Mouse (Mus musculus): ENCODE measurements at regions not wholly inside any gene's neighbourhood (a gene's known extent, or its start where the extent isn't known, plus 50 kb on each side); places are given as distances from the start of the nearest gene placed in this dataset.

DNA sequence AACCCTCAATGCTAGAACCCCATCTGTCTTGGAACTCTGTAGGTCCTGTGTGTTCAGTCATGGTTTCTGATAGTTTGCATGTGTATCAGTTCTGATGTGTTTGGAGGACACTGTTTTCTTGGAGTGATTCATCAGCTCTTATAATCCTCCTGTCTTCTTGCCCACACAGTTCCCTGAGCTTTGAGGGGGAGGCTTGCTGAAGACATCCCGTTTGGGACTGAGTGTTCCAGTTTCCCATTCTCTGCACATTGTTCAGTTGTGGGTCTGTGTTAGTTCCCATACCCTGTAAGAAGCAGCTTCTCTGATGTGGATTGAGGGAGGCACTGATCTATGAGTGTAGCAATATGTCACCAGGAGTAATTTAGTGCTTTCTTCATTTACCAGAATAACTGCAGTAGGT lies 275.2 kb downstream of the Bcl11a start:
- no peak overlapping the region for H3K9ac ChIP-seq (replicated peaks; ENCODE audit: low read length, poor library complexity, severe bottlenecking)
- H3K9me3 ChIP-seq (ENCODE audit: low read length), result no peaks in the 10 kb centered on the region
- H3K4me3 ChIP-seq (ENCODE audit: low read depth, low read length), result no peak overlapping the region
- 71% methylated on average over 1 of the region's 1 CpGs for WGBS
- no peak overlapping the region for H3K27ac ChIP-seq (ENCODE audit: low read depth, low read length)
- no peak overlapping the region for H3K4me2 ChIP-seq (ENCODE audit: low read depth, low read length, poor library complexity, severe bottlenecking)
- DNase-seq (ENCODE audit: low spot score) (no peak), ATAC-seq (ENCODE audit: low FRiP score) (no peak)
- no peaks in the 10 kb centered on the region for H3K27me3 ChIP-seq (ENCODE audit: insufficient read depth, low read length)
- peaks cover 4% of the 10 kb centered on the region; the same call in 1 of the 2 replicates for H3K4me1 ChIP-seq (ENCODE audit: insufficient read depth, low read length)
- TF ChIP-seq CTCF (IDR thresholded peaks at IDR 0.05), result no peak
- H3K36me3 ChIP-seq (ENCODE audit: insufficient read depth, low read length), result no peaks in the 10 kb centered on the region

DNA sequence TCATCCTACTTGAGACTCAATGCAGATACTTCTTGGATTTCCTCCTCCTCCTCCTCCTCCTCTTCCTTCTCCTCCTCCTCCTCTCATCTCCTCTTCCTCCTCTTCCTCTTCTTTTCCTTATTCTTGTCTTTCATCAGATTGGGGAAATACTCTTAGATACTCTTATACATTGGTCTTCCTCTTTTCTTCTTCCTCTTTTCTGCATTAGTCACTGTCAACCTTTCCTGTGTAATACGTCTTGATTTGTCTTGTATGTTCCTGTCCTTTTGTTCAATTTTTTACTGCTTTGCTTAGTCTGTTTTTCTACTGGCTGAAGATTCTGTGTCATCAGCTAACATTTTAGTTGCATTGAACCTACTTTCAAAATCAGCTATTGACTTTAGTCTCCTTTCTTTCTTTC lies 279.5 kb downstream of the Bcl11a start:
- Histone ChIP-seq H3K36me3 (ENCODE audit: insufficient read depth, low read length) (no peaks in the 10 kb centered on the region), H3K4me2 (ENCODE audit: low read depth, low read length, poor library complexity, severe bottlenecking) (no peak overlapping the region), H3K9me3 (ENCODE audit: low read length) (no peaks in the 10 kb centered on the region), H3K4me3 (ENCODE audit: low read depth, low read length) (no peak overlapping the region), H3K9ac (replicated peaks; ENCODE audit: low read length, poor library complexity, severe bottlenecking) (no peak overlapping the region), H3K27ac (ENCODE audit: low read depth, low read length) (no peak overlapping the region), H3K4me1 (ENCODE audit: insufficient read depth, low read length) (no peaks in the 10 kb centered on the region), H3K27me3 (ENCODE audit: insufficient read depth, low read length) (no peaks in the 10 kb centered on the region)
- no peak for DNase-seq (ENCODE audit: low spot score)
- 74% methylated on average over 1 of the region's 1 CpGs for WGBS
- no peak for ATAC-seq (ENCODE audit: low FRiP score)
- no peak for TF ChIP-seq CTCF (IDR thresholded peaks at IDR 0.05)

DNA sequence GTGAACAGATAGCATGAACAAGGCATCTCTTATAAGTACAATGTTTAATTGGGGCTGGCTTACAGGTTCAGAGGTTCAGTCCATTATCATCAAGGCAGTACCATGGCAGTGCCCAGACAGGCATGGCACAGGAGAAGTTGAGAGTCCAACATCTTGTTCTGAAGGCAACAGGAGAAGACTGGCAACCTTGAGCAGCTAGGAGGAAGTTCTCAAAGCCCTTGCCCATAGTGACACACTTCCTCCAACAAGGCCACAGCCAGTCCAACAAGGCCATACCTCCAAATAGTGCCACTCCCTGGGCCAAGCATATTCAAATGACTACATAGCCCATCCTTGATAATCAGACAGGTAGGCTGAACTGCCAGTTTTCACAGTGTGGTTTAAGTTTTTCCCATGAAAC lies 281.2 kb downstream of the Bcl11a start:
- no peaks in the 10 kb centered on the region for H3K9me3 ChIP-seq (ENCODE audit: low read length)
- H3K36me3 ChIP-seq (ENCODE audit: insufficient read depth, low read length), result no peaks in the 10 kb centered on the region
- TF ChIP-seq CTCF (IDR thresholded peaks at IDR 0.05), result no peak
- H3K9ac ChIP-seq (replicated peaks; ENCODE audit: low read length, poor library complexity, severe bottlenecking), result no peak overlapping the region
- no peak overlapping the region for H3K27ac ChIP-seq (ENCODE audit: low read depth, low read length)
- H3K4me3 ChIP-seq (ENCODE audit: low read depth, low read length), result no peak overlapping the region
- H3K4me1 ChIP-seq (ENCODE audit: insufficient read depth, low read length), result no peaks in the 10 kb centered on the region; the same call in 1 of the 2 replicates
- no peak for ATAC-seq (ENCODE audit: low FRiP score)
- H3K27me3 ChIP-seq (ENCODE audit: insufficient read depth, low read length), result no peaks in the 10 kb centered on the region
- no peak for DNase-seq (ENCODE audit: low spot score)
- H3K4me2 ChIP-seq (ENCODE audit: low read depth, low read length, poor library complexity, severe bottlenecking), result no peak overlapping the region

DNA sequence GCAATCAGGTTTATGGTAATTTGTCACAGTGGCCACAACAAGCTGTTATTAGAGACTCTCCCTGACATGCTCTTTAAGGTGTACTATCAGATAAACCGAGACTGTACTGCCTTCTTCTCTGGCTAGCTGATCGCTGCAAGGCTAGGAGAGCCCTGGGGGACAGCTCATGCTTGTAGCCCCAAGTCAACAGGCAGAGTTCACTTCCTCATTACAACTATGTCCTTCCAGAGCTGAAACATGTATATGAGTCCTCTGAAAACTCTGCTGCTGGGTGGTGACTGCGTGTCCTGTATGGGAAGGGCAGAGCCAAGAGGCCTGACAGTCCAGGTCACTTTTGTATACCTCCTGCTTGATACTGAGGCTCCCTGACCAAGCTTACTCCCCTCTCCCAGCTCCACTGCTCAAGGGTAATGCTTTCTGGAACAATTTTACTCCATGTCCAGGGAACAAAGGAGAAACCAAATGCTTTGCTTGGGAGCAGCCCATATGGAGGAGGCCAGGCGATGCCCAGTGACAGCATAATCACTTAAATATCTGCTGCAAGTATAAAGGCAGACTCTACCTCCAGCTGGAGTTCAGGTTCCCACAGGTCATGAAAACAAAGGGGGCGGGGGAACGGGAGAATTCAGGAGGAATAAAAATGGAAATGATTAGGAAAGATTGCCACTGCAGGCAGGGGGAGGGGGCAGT lies 284.3 kb downstream of the Bcl11a start:
- no peaks in the 10 kb centered on the region for H3K9me3 ChIP-seq (ENCODE audit: low read length)
- H3K4me2 ChIP-seq (ENCODE audit: low read depth, low read length, poor library complexity, severe bottlenecking), result no peak overlapping the region
- no peak for ATAC-seq (ENCODE audit: low FRiP score)
- no peak for DNase-seq (ENCODE audit: low spot score)
- TF ChIP-seq CTCF (IDR thresholded peaks at IDR 0.05), result no peak
- H3K27ac ChIP-seq (ENCODE audit: low read depth, low read length), result no peak overlapping the region
- H3K27me3 ChIP-seq (ENCODE audit: insufficient read depth, low read length), result no peaks in the 10 kb centered on the region
- no peaks in the 10 kb centered on the region for H3K36me3 ChIP-seq (ENCODE audit: insufficient read depth, low read length)
- WGBS, result 48% methylated on average over 6 of the region's 6 CpGs
- no peak overlapping the region for H3K4me3 ChIP-seq (ENCODE audit: low read depth, low read length)
- no peak overlapping the region for H3K9ac ChIP-seq (replicated peaks; ENCODE audit: low read length, poor library complexity, severe bottlenecking)
- no peaks in the 10 kb centered on the region; the same call in 1 of the 2 replicates for H3K4me1 ChIP-seq (ENCODE audit: insufficient read depth, low read length)

DNA sequence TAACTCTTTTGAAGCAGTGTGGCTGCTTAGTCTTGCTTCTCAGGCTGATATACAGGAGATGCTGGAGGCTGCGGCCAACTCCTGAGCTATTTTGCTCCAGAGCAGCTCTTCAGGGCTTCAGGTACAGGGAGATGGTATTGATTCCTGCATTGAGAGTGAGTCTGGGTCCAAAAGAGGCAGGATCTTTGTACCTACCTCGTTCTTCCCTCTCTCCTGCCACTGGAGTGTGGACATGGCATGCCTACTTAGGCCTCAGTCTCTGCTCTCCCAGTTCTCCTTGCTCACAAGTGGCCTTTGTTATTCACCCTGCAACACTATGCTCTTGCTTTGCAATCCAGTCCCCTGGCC lies 284.8 kb downstream of the Bcl11a start:
- no peaks in the 10 kb centered on the region for H3K27me3 ChIP-seq (ENCODE audit: insufficient read depth, low read length)
- no peak overlapping the region for H3K4me2 ChIP-seq (ENCODE audit: low read depth, low read length, poor library complexity, severe bottlenecking)
- H3K36me3 ChIP-seq (ENCODE audit: insufficient read depth, low read length), result no peaks in the 10 kb centered on the region
- TF ChIP-seq CTCF (IDR thresholded peaks at IDR 0.05), result no peak
- 65% methylated on average over 2 of the region's 2 CpGs for WGBS
- no peak overlapping the region for H3K27ac ChIP-seq (ENCODE audit: low read depth, low read length)
- DNase-seq (ENCODE audit: low spot score), result no peak
- ATAC-seq (ENCODE audit: low FRiP score), result no peak
- no peak overlapping the region for H3K4me3 ChIP-seq (ENCODE audit: low read depth, low read length)
- H3K9me3 ChIP-seq (ENCODE audit: low read length), result no peaks in the 10 kb centered on the region
- no peaks in the 10 kb centered on the region; the same call in 1 of the 2 replicates for H3K4me1 ChIP-seq (ENCODE audit: insufficient read depth, low read length)
- no peak overlapping the region for H3K9ac ChIP-seq (replicated peaks; ENCODE audit: low read length, poor library complexity, severe bottlenecking)

DNA sequence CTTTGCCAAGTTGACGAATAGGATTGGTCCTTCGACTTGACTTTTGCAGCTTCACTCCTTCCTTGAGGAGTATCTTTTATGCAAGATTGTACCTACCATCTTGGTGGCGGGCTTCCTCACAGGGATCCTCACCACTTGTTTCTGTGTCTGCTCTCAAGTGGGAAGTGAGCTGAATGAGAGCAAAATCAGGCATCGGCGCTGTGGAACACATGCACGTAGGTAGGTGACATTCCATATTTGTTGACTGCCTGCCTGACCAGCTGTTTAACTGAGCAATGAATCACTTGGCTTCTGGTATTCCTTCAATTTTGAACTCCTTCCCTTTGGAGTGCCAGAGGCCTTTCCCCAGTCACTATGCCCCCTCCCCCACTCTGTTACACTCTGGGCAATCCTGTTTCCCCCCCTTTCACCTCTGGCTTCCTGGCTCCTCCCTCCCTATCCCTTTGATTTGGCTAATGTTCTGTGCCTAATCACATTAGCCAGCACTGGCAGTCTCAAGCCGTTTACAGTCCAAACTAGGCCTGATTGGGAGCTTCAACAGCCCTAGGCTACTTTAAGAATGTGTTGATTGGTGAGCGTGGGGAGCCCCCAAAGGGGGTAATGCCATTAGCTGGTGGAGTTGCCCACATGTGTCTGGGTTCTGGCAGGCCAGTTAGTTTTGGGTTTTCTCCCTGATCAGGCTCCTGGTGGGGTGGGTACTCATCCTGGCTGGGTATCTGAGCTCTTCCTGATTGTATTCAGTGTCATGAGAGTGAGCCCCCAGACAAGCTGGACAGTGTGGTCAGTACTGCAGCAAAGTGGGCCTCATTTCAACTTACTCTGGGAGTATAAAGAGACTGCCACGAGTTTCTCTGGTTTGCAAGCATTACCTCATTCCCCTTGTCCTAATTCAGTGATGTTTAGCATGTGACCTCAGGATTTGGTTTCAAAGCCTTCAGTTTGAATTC lies 285.8 kb downstream of the Bcl11a start:
- ATAC-seq (ENCODE audit: low FRiP score) (peak; percentile 47; the same call in 1 of the 2 replicates), DNase-seq (ENCODE audit: low spot score) (peak; percentile 34)
- H3K36me3 ChIP-seq (ENCODE audit: insufficient read depth, low read length), result no peaks in the 10 kb centered on the region
- H3K4me2 ChIP-seq (ENCODE audit: low read depth, low read length, poor library complexity, severe bottlenecking), result no peak overlapping the region
- no peaks in the 10 kb centered on the region for H3K9me3 ChIP-seq (ENCODE audit: low read length)
- no peak overlapping the region for H3K4me3 ChIP-seq (ENCODE audit: low read depth, low read length)
- H3K4me1 ChIP-seq (ENCODE audit: insufficient read depth, low read length), result no peaks in the 10 kb centered on the region; the same call in 1 of the 2 replicates
- WGBS, result 59% methylated on average over 9 of the region's 9 CpGs
- TF ChIP-seq CTCF (IDR thresholded peaks at IDR 0.05), result no peak
- no peak overlapping the region for H3K9ac ChIP-seq (replicated peaks; ENCODE audit: low read length, poor library complexity, severe bottlenecking)
- H3K27ac ChIP-seq (ENCODE audit: low read depth, low read length), result no peak overlapping the region
- no peaks in the 10 kb centered on the region for H3K27me3 ChIP-seq (ENCODE audit: insufficient read depth, low read length)
